Mouse (Mus musculus) ES-E14 (cell line): Measurements from ENCODE around the gene Rgs6.

Experiments used
- CHD2 ChIP-seq: IDR thresholded peaks from 2 replicates; pipeline ENCODE4 v1.6.1; 2014; ENCODE audit warnings: mild to moderate bottlenecking, low read depth, low read length, inconsistent platforms
- MAFK ChIP-seq: IDR thresholded peaks from 2 replicates; pipeline ENCODE4 v1.6.1; 2014; ENCODE audit warnings: mild to moderate bottlenecking, low read depth, low read length, inconsistent platforms; ENCODE audit not compliant: insufficient read depth
- ZC3H11A ChIP-seq: IDR thresholded peaks from 2 replicates; pipeline ENCODE4 v1.6.1; 2012; ENCODE audit warnings: low read depth, mild to moderate bottlenecking, inconsistent platforms, low read length, borderline replicate concordance
- ZNF384 ChIP-seq: IDR thresholded peaks from 2 replicates; pipeline ENCODE4 v1.6.1; 2012; ENCODE audit warnings: low read depth, low read length, inconsistent platforms

- TF ChIP-seq ZNF384 (no peak), CHD2 (no peak), MAFK (no peak), ZC3H11A (no peak)
Observed at GRCm38 (mm10) chr12:83072181-83072887, 484.2 kb downstream of the Rgs6 start.
